Mouse (Mus musculus) neural tube, embryonic 12.5 days (tissue): ENCODE data around the gene Nptn. TPM values are rescaled to one million over a fixed set of nuclear protein-coding genes. Genes with fewer than 3 reads are reported as not detected.

Experiments used
- ATAC-seq: fragments of 200-750 bp; cut with Nextera tagmentation; 2 replicates; pipeline ENCODE4 v1.8.0; 2017; ENCODE audit warnings: low read depth, mild to moderate bottlenecking, moderate TSS enrichment, moderate library complexity; ENCODE audit not compliant: low FRiP score
- H3K27ac ChIP-seq: fragments of 300-500 bp; sonication (generic); 2 replicates; pipeline ENCODE4 v1.5.1; 2016
- H3K27me3 ChIP-seq: fragments of 300-500 bp; sonication (generic); replicated peaks from 2 replicates; pipeline ENCODE4 v1.6.1; 2016; ENCODE audit warnings: mild to moderate bottlenecking
- H3K36me3 ChIP-seq: fragments of 300-500 bp; sonication (generic); 2 replicates; pipeline ENCODE4 v1.6.1; 2016; ENCODE audit warnings: mild to moderate bottlenecking
- H3K4me1 ChIP-seq: fragments of 300-500 bp; sonication (generic); 2 replicates; pipeline ENCODE4 v1.6.1; 2016
- H3K4me2 ChIP-seq: fragments of 300-500 bp; sonication (generic); replicated peaks from 2 replicates; pipeline ENCODE4 v1.6.1; 2016; ENCODE audit warnings: mild to moderate bottlenecking
- H3K4me3 ChIP-seq: fragments of 300-500 bp; sonication (generic); 2 replicates; pipeline ENCODE4 v1.5.1; 2016
- H3K9ac ChIP-seq: fragments of 300-500 bp; sonication (generic); 2 replicates; pipeline ENCODE4 v1.6.1; 2016; ENCODE audit warnings: mild to moderate bottlenecking
- H3K9me3 ChIP-seq: fragments of 300-500 bp; sonication (generic); 2 replicates; pipeline ENCODE4 v1.6.1; 2016; ENCODE audit warnings: mild to moderate bottlenecking
- WGBS: fragments of 180-500 bp; shearing (Covaris S2); methylation state at CpG from one replicate; pipeline ENCODE4 v1.1.7; 2016; 5-methylcytosine and 5-hydroxymethylcytosine counted together
- polyA plus RNA-seq: library from polyadenylated mRNA; unstranded; fragments of >200 nt; fragmentation: Nextera tagmentation; extraction: Ambion mirVana; gene quantifications from 2 replicates; pipeline ENCODE4 v1.2.1, GENCODE M21; 2016

Gene Nptn
- polyA plus RNA-seq, 1 experiment from 2014 or later, result 86.5 TPM

DNA sequence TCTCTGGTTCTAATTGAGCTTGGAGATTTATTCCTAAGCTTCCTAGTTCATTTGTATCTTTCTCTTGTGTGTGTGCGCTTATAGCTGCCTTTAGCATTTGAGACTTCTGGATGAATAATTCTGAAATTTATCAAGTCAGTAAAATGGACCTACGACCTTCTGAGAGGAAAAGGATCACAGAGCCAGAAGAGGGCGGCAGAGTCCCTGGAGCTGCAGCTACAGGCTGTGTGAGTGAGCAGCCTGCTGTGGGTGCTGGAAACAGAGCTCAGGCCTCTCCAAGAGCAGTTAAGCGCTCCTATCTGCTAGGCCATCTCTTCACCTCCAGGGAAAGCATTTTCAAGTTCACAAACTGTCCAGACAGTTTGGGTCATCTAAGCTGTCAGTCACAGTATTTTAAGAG lies 80.0 kb downstream of the Nptn start:
- Histone ChIP-seq H3K4me3 (no peak overlapping the region), H3K4me1 (no peaks in the 10 kb centered on the region), H3K9me3 (no peaks in the 10 kb centered on the region), H3K9ac (no peak overlapping the region), H3K4me2 (no peak overlapping the region), H3K36me3 (peaks cover 21% of the 10 kb centered on the region), H3K27ac (no peak overlapping the region), H3K27me3 (no peaks in the 10 kb centered on the region)
- ATAC-seq, result no peak
- 85% methylated on average over 4 of the region's 4 CpGs for WGBS

DNA sequence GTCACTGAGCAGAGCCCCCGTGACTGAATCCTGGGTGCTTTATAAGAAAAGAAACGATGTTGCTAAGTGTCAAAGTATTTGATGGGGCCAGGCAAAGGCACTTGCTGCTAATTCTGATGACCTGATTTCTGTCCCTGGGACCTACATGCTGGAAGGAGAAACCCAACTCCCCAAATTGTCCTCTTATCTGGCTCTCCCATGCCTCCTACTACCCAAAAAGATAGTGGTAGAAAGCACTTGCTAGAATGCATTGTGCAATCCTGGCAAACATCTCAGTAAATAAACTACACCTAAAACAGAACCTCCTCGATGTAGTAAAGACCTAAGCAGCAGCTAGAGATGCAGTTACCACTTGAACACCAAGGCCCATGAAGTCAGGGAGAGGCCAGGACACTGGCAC lies 80.8 kb downstream of the Nptn start:
- peaks cover 21% of the 10 kb centered on the region for H3K36me3 ChIP-seq
- H3K4me3 ChIP-seq, result no peak overlapping the region
- WGBS, result 95% methylated on average over 3 of the region's 3 CpGs
- no peaks in the 10 kb centered on the region for H3K9me3 ChIP-seq
- no peak overlapping the region for H3K9ac ChIP-seq
- no peak for ATAC-seq
- no peaks in the 10 kb centered on the region for H3K27me3 ChIP-seq
- no peak overlapping the region for H3K27ac ChIP-seq
- H3K4me2 ChIP-seq, result no peak overlapping the region
- no peaks in the 10 kb centered on the region for H3K4me1 ChIP-seq

DNA sequence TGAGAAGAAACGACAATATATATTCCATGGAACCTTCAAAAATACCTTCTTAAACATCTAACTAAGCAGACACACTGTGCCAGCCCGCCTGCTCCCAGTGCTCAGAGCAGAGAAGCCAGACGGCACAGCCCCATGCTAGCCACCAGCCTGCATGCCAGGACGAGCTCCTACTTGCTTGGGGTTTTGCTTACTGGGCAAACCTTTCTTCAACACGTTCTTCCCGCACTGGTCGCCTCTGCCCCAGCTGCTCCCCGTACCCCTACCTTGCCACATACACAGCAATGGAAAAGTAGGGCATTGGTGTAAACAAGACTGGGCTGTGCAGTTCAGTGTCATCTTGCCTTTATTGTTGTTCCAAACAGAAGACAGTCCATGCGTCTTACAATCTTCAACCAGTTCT lies 83.5 kb downstream of the Nptn start:
- H3K4me1 ChIP-seq, result no peaks in the 10 kb centered on the region
- ATAC-seq, result no peak
- H3K9me3 ChIP-seq, result no peaks in the 10 kb centered on the region
- peaks cover 10% of the 10 kb centered on the region for H3K36me3 ChIP-seq
- no peak overlapping the region for H3K4me3 ChIP-seq
- 88% methylated on average over 9 of the region's 9 CpGs for WGBS
- H3K4me2 ChIP-seq, result no peak overlapping the region
- H3K27ac ChIP-seq, result no peak overlapping the region
- H3K27me3 ChIP-seq, result no peaks in the 10 kb centered on the region
- no peak overlapping the region for H3K9ac ChIP-seq

DNA sequence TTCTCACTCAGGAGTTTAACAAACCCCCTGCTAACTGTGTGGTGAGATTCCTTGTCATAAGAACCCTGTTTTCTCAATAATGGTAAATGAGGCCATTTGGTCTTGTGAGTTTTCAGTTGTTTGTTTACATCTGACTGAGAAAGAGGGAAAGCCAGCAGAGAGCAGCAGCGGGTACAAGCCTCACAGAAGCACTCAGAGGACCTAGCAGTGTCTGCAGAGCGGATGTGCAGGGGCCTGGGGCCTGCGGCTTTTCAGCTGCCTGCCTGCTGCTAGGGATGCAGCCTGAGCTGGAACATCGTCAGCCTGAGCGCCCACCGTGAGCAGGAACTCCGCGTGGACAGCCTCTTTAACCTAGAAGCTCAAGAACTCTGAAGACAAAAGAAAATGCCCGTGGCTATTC lies 84.2 kb downstream of the Nptn start:
- WGBS, result 62% methylated on average over 9 of the region's 9 CpGs
- Histone ChIP-seq H3K9me3 (no peaks in the 10 kb centered on the region), H3K36me3 (peaks cover 10% of the 10 kb centered on the region), H3K4me3 (no peak overlapping the region), H3K4me1 (no peaks in the 10 kb centered on the region), H3K9ac (no peak overlapping the region), H3K27ac (no peak overlapping the region), H3K27me3 (no peaks in the 10 kb centered on the region), H3K4me2 (no peak overlapping the region)
- no peak for ATAC-seq

DNA sequence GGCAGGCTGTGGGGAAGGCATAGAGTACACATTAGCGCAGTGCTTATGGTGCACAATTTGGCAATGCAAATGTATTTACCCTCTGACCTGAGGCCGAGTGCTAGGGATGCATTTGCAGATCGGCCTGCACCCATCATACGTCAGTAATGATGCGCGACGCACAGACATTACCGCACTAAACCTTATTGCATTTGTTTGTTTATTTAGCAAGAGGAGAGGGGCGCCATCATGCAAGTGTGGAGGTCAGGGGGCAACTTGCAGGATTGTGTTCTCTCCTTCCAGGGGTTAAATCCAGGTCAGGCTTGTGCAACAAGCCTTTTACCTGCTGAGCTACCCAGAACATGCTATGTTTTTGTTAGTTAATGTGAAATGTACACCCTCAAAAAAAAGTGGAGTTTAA lies 85.2 kb downstream of the Nptn start:
- no peak overlapping the region for H3K4me3 ChIP-seq
- peaks cover 3% of the 10 kb centered on the region for H3K36me3 ChIP-seq
- H3K27ac ChIP-seq, result no peak overlapping the region
- no peak overlapping the region for H3K9ac ChIP-seq
- no peaks in the 10 kb centered on the region for H3K4me1 ChIP-seq
- WGBS, result 65% methylated on average over 9 of the region's 9 CpGs
- ATAC-seq, result no peak
- no peaks in the 10 kb centered on the region for H3K9me3 ChIP-seq
- no peaks in the 10 kb centered on the region for H3K27me3 ChIP-seq
- no peak overlapping the region for H3K4me2 ChIP-seq

DNA sequence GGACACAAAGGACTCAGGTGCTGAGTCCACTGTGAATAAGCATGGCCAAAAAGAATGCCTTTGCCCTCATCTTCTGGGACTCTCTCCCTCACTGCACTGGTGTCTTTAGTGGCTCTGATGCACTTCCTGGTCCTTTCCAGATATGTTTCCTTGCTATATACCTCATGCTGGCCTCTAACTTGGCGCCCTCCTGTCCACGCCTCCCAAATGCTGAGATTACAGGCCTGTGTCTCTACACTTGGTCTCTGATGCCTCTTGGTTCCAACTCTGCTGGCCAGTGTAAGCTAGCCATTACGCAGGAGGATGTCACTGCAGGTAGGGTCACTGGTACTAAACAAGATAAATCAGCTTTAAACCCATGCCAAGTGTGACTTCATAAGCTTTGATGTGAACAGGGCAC lies 86.1 kb downstream of the Nptn start:
- no peak overlapping the region for H3K27ac ChIP-seq
- H3K4me1 ChIP-seq, result no peaks in the 10 kb centered on the region
- 93% methylated on average over 3 of the region's 3 CpGs for WGBS

DNA sequence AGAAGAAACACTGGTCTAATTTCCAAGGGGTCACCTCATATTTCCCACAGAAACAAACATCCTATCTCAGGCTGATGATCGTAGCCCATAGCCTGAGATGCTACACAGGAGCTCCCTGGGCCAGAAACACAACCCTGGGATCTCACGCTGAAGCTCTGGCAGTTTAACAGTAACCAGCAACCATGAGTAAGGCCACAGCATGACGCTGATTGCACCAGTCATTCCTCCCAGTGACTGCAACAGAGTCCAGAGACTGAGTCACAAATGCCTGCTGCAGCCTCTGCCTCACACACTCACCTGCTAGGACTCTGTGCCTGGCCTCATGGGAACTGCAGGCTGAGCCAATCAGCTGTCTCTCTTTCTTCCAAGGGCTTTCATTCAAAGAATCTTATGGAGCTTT lies 87.0 kb downstream of the Nptn start:
- H3K4me2 ChIP-seq, result no peak overlapping the region
- no peaks in the 10 kb centered on the region for H3K9me3 ChIP-seq
- no peak overlapping the region for H3K27ac ChIP-seq
- H3K27me3 ChIP-seq, result no peaks in the 10 kb centered on the region
- no peak for ATAC-seq
- H3K4me3 ChIP-seq, result no peak overlapping the region
- H3K36me3 ChIP-seq, result no peaks in the 10 kb centered on the region
- no peak overlapping the region for H3K9ac ChIP-seq
- WGBS, result 52% methylated on average over 3 of the region's 3 CpGs
- H3K4me1 ChIP-seq, result no peaks in the 10 kb centered on the region

More for the DNA sequence above, 86.1 kb downstream of the Nptn start:
- H3K27me3 ChIP-seq, result no peaks in the 10 kb centered on the region
- H3K4me2 ChIP-seq, result no peak overlapping the region
- H3K4me3 ChIP-seq, result no peak overlapping the region
- H3K9ac ChIP-seq, result no peak overlapping the region
- H3K36me3 ChIP-seq, result no peaks in the 10 kb centered on the region
- H3K9me3 ChIP-seq, result no peaks in the 10 kb centered on the region
- no peak for ATAC-seq

DNA sequence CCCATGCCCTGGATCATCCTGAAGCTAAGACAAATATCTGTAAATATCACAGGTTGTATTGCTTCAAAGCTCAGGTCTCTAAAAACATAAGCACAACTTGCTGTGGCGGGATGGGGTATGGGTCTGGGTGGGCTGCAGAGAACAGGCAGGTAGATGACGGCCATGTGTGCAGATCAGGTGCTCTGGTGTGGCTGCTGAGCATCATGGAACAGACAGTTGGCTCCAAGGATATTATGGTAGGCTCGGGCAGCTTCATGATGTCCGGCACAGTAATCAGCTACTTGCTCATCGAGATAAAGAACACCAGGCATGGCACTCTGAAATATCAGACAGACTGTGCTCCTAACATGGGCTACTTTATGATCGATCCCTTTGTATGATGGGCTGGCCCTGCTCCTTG lies 87.8 kb downstream of the Nptn start:
- Histone ChIP-seq H3K9me3 (no peaks in the 10 kb centered on the region), H3K4me1 (no peaks in the 10 kb centered on the region), H3K27ac (no peak overlapping the region), H3K4me2 (no peak overlapping the region), H3K27me3 (no peaks in the 10 kb centered on the region), H3K4me3 (no peak overlapping the region), H3K36me3 (no peaks in the 10 kb centered on the region), H3K9ac (no peak overlapping the region)
- ATAC-seq, result no peak
- 94% methylated on average over 6 of the region's 6 CpGs for WGBS

DNA sequence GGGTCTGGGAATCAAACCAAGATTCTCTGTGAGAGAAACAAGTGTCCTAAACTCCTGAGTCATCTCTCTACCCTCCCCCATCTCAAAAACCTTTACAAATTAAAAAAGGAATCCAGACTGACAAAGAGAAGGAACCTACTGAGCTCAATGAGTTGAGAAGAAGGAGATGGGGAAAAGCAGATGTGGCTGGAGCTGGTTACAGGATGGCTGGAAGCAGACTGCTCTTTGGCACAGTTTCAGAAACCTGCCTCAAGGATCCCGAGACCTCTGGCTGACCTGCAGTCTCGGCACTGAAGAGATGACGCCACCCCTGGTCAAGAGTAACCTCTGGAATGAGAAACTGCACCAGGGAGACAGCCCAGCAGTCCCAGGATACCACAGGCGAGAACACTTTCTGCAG lies 90.4 kb downstream of the Nptn start:
- no peak for ATAC-seq
- no peaks in the 10 kb centered on the region for H3K9me3 ChIP-seq
- H3K27ac ChIP-seq, result no peak overlapping the region
- H3K9ac ChIP-seq, result no peak overlapping the region
- H3K36me3 ChIP-seq, result no peaks in the 10 kb centered on the region
- no peak overlapping the region for H3K4me2 ChIP-seq
- H3K4me3 ChIP-seq, result no peak overlapping the region
- 46% methylated on average over 4 of the region's 4 CpGs for WGBS
- no peaks in the 10 kb centered on the region for H3K4me1 ChIP-seq
- no peaks in the 10 kb centered on the region for H3K27me3 ChIP-seq

DNA sequence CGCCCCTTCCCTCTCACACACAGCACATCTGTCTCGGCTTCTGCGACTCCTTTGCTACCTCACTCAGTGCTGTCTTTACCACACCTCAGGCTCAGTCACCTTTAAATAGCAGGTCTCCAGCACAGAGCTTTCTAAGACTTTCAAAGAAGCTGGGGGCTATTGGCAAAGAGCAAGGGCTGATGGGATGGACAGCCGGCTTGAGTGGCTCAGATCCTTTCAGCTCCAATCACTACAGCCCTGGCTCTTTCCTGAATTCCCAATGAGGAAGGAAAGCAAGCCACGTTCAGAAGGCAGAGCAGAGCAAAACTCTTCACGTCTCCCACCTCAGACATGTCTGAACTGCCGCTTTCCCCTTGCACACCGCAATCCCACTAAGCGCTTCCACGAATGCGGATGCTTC lies 92.7 kb downstream of the Nptn start:
- no peak overlapping the region for H3K27ac ChIP-seq
- H3K9ac ChIP-seq, result no peak overlapping the region
- no peaks in the 10 kb centered on the region for H3K9me3 ChIP-seq
- no peaks in the 10 kb centered on the region for H3K27me3 ChIP-seq
- H3K4me3 ChIP-seq, result no peak overlapping the region
- no peak for ATAC-seq
- no peaks in the 10 kb centered on the region for H3K36me3 ChIP-seq
- 78% methylated on average over 11 of the region's 11 CpGs for WGBS
- H3K4me1 ChIP-seq, result no peaks in the 10 kb centered on the region
- H3K4me2 ChIP-seq, result no peak overlapping the region

DNA sequence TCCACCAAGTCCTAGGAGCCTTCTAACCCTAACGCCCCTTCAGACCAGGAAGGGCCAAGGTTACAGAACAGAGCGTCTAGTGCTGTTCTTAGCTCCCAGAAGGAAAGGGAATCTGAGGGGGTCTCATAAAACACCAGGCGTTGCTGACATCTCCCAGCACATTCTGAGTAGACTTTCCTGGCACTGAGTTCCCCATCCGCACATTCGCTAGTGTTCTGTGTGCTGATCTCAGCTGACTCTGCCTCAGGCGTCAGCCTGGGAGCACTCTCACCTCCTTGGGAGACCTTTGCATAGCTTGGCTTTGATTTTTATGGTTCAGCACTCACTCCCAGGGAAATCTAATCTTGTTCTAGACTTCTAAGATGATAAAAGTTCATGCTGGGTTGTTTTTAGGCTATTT lies 93.3 kb downstream of the Nptn start:
- 66% methylated on average over 6 of the region's 6 CpGs for WGBS
- no peak overlapping the region for H3K4me2 ChIP-seq
- no peak for ATAC-seq
- H3K9ac ChIP-seq, result no peak overlapping the region
- H3K4me1 ChIP-seq, result no peaks in the 10 kb centered on the region
- no peaks in the 10 kb centered on the region for H3K27me3 ChIP-seq
- H3K9me3 ChIP-seq, result no peaks in the 10 kb centered on the region
- no peak overlapping the region for H3K4me3 ChIP-seq
- H3K36me3 ChIP-seq, result no peaks in the 10 kb centered on the region
- no peak overlapping the region for H3K27ac ChIP-seq

DNA sequence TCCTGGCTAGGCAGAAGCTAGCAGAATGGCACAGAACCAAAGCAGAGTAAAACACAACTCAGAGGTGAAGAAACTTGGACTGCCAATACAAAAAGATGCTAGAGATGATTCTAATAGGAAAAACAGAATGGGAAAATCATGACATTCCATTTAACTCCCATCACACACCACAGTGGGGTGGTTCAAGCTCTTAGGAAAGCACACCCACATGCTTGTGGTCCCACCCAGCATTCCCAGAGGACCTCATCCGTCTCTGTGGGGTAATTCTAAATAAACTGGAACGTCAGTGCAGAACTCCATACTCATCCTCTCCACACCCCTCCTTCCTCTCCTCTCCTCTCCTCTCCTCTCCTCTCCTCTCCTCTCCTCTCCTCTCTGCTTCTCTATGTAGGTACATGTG lies 99.4 kb downstream of the Nptn start:
- Histone ChIP-seq H3K4me3 (no peak overlapping the region), H3K4me2 (no peak overlapping the region), H3K4me1 (0 out of 2 replicates have a peak, but pooled peaks cover 3% of the 10 kb centered on the region), H3K27me3 (no peaks in the 10 kb centered on the region), H3K9me3 (no peaks in the 10 kb centered on the region), H3K9ac (no peak overlapping the region), H3K27ac (no peak overlapping the region), H3K36me3 (no peaks in the 10 kb centered on the region)
- 64% methylated on average over 2 of the region's 2 CpGs for WGBS
- no peak for ATAC-seq

DNA sequence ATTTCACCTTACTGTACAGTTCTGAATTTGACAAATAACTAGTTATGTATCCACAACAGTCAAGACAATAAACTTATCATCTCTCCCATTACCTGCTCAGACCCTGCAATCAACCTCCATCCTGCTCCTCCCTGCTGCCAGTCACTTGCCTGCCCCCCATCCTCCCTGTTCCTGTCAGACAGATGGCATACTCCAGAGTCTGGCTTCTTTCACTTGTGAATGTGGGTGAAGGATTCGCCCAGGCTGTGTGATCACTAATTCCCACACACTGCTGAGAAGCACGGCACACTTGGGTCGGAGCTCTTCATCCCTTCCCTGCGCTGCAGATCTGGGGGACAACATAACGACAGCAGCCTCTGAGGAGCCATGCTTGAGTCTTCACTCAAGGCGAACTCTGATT lies 100.1 kb downstream of the Nptn start:
- no peak overlapping the region for H3K4me3 ChIP-seq
- no peak overlapping the region for H3K4me2 ChIP-seq
- no peaks in the 10 kb centered on the region for H3K36me3 ChIP-seq
- ATAC-seq, result no peak
- no peak overlapping the region for H3K9ac ChIP-seq
- H3K9me3 ChIP-seq, result no peaks in the 10 kb centered on the region
- no peak overlapping the region for H3K27ac ChIP-seq
- H3K4me1 ChIP-seq, result 0 out of 2 replicates have a peak, but pooled peaks cover 3% of the 10 kb centered on the region
- no peaks in the 10 kb centered on the region for H3K27me3 ChIP-seq
- 75% methylated on average over 6 of the region's 6 CpGs for WGBS
